Mouse (Mus musculus) lung, postnatal 0 days (tissue): ENCODE data around the gene Chrna1.

Experiments used
- CTCF ChIP-seq: IDR thresholded peaks from 2 replicates; pipeline ENCODE4 v1.5.1; 2016; ENCODE audit warnings: antibody characterized with exemption, mild to moderate bottlenecking
- EP300 ChIP-seq: IDR thresholded peaks from 2 replicates; pipeline ENCODE4 v1.6.1; 2016; ENCODE audit warnings: antibody characterized with exemption, mild to moderate bottlenecking, control low read depth

DNA sequence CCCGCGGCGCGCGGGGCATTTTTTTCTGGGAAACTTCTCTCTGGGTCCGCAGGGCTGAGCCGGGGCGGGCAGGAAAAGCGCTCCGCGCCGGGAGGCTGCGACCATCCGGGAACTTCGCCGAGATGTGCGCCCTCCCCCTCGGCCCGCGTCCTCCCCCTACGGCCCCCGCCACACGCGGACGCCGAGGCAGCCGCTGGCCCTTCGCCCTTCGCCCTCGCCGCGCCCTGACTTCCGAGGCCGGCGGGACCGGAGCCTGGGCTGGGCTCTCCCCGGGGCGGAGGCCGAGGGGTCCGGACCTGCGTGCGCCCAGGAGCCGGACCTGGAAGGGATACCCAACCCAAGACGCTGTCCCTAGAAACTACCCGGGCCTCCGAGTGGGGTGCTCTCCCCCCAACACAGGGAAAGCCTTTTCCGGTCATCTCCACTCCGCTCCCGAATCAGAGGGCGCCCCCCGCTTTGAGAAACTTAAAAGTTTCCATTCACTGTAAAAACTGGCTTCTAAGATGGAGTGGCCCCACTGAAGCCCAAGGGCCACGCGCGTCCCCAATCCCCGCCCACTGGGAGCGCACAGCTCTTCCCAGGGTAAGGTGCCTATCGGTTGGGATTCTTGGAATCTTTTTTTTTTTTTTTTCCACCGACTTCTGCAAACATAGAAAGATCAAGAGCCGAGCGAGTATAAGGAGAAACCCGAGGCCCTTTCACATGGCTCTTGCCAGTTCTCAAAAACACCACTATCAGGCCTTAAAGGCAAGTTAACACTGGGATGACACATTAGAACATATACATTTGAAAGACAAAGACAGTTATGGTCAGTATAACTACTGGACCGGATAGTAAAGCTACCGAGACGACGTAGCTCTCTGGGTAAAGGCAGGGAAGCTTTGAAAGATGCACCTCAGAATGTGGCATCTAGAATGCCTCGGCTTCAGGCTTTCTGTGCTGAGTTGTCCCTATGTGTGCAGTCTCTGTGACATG is 50.5 kb downstream of the Chrna1 start, which contains the start of gene Wipf1:
- TF ChIP-seq CTCF = no peak
- TF ChIP-seq EP300 = no peak
